Mouse (Mus musculus): ENCODE measurements at regions not wholly inside any gene's neighbourhood (a gene's known extent, or its start where the extent isn't known, plus 50 kb on each side); places are given as distances from the start of the nearest gene placed in this dataset.

- WGBS, result 96% methylated on average over 1 of the region's 1 CpGs
- H3K9ac ChIP-seq, result no peak overlapping the region
Observed at GRCm38 (mm10) chr1:121144981-121145380, 187.4 kb downstream of the Insig2 start.

GRCm38 (mm10) chr1:121153476-121153875 is 178.9 kb downstream of the Insig2 start:
- Histone ChIP-seq H3K27ac (replicated peaks) (no peak overlapping the region), H3K9ac (no peak overlapping the region), H3K4me1 (replicated peaks) (peaks cover 5% of the 10 kb centered on the region), H3K36me3 (no peaks in the 10 kb centered on the region), H3K4me3 (no peak overlapping the region), H3K27me3 (0 out of 2 replicates have a peak, but pooled peaks cover 4% of the 10 kb centered on the region), H3K4me2 (no peak overlapping the region), H3K9me3 (no peaks in the 10 kb centered on the region)
- no peak for ATAC-seq (ENCODE audit: low FRiP score, low read depth)
- WGBS, result 87% methylated on average over 5 of the region's 5 CpGs

More at GRCm38 (mm10) chr1:121144981-121145380, 187.4 kb downstream of the Insig2 start:
- no peak overlapping the region for H3K4me3 ChIP-seq
- no peaks in the 10 kb centered on the region for H3K36me3 ChIP-seq
- H3K9me3 ChIP-seq, result no peaks in the 10 kb centered on the region
- ATAC-seq (ENCODE audit: low FRiP score, low read depth), result no peak
- no peak overlapping the region for H3K27ac ChIP-seq (replicated peaks)
- H3K4me1 ChIP-seq (replicated peaks), result no peaks in the 10 kb centered on the region
- no peak overlapping the region for H3K4me2 ChIP-seq
- no peaks in the 10 kb centered on the region for H3K27me3 ChIP-seq

- Histone ChIP-seq H3K4me2 (no peak overlapping the region), H3K27ac (replicated peaks) (no peak overlapping the region), H3K36me3 (no peaks in the 10 kb centered on the region), H3K27me3 (0 out of 2 replicates have a peak, but pooled peaks cover 4% of the 10 kb centered on the region), H3K9ac (no peak overlapping the region), H3K9me3 (no peaks in the 10 kb centered on the region), H3K4me1 (replicated peaks) (peaks cover 5% of the 10 kb centered on the region), H3K4me3 (no peak overlapping the region)
- 33% methylated on average over 8 of the region's 8 CpGs for WGBS
- ATAC-seq (ENCODE audit: low FRiP score, low read depth), result no peak
Observed at GRCm38 (mm10) chr1:121154616-121155015, 177.8 kb downstream of the Insig2 start.

GRCm38 (mm10) chr1:121168651-121169050 is 163.7 kb downstream of the Insig2 start:
- Histone ChIP-seq H3K9ac (no peak overlapping the region), H3K9me3 (no peaks in the 10 kb centered on the region), H3K4me2 (no peak overlapping the region), H3K4me1 (replicated peaks) (no peaks in the 10 kb centered on the region), H3K4me3 (no peak overlapping the region), H3K27me3 (0 out of 2 replicates have a peak, but pooled peaks cover 6% of the 10 kb centered on the region), H3K27ac (replicated peaks) (no peak overlapping the region), H3K36me3 (no peaks in the 10 kb centered on the region)
- WGBS, result 47% methylated on average over 3 of the region's 3 CpGs
- ATAC-seq (ENCODE audit: low FRiP score, low read depth), result no peak

GRCm38 (mm10) chr1:121176541-121176940 is 155.8 kb downstream of the Insig2 start:
- Histone ChIP-seq H3K9me3 (no peaks in the 10 kb centered on the region), H3K36me3 (no peaks in the 10 kb centered on the region), H3K4me3 (no peak overlapping the region), H3K27me3 (peaks cover 60% of the 10 kb centered on the region), H3K4me2 (no peak overlapping the region), H3K9ac (no peak overlapping the region), H3K4me1 (replicated peaks) (peaks cover 7% of the 10 kb centered on the region), H3K27ac (replicated peaks) (no peak overlapping the region)
- WGBS, result 13% methylated on average over 3 of the region's 3 CpGs
- ATAC-seq (ENCODE audit: low FRiP score, low read depth), result no peak

- no peaks in the 10 kb centered on the region for H3K9me3 ChIP-seq
- WGBS, result 3% methylated on average over 22 of the region's 22 CpGs
- no peak overlapping the region for H3K9ac ChIP-seq
- H3K4me3 ChIP-seq, result no peak overlapping the region
- peaks cover 7% of the 10 kb centered on the region for H3K4me1 ChIP-seq (replicated peaks)
- ATAC-seq (ENCODE audit: low FRiP score, low read depth), result no peak; the same call in 1 of the 2 replicates
- 0 out of 2 replicates have a peak overlapping the region, but pooled peaks have one; percentile 3 for H3K27ac ChIP-seq (replicated peaks)
- H3K27me3 ChIP-seq, result peaks cover 63% of the 10 kb centered on the region
- peak overlapping the region; percentile 35 for H3K4me2 ChIP-seq
- H3K36me3 ChIP-seq, result no peaks in the 10 kb centered on the region
Observed at GRCm38 (mm10) chr1:121177136-121177907, 155.1 kb downstream of the Insig2 start.

- no peak for ATAC-seq (ENCODE audit: low FRiP score, low read depth)
- 0 out of 2 replicates have a peak overlapping the region, but pooled peaks have one; percentile 3 for H3K27ac ChIP-seq (replicated peaks)
- under 1% methylated on average over 31 of the region's 31 CpGs for WGBS
- H3K36me3 ChIP-seq, result no peaks in the 10 kb centered on the region
- H3K9ac ChIP-seq, result no peak overlapping the region
- H3K9me3 ChIP-seq, result no peaks in the 10 kb centered on the region
- peak overlapping the region; percentile 35 for H3K4me2 ChIP-seq
- H3K4me3 ChIP-seq, result no peak overlapping the region
- peaks cover 65% of the 10 kb centered on the region for H3K27me3 ChIP-seq
- H3K4me1 ChIP-seq (replicated peaks), result peaks cover 7% of the 10 kb centered on the region
Observed at GRCm38 (mm10) chr1:121177908-121178311, 154.5 kb downstream of the Insig2 start.

GRCm38 (mm10) chr1:121178611-121179245 is 153.7 kb downstream of the Insig2 start:
- ATAC-seq (ENCODE audit: low FRiP score, low read depth), result no peak
- peaks cover 7% of the 10 kb centered on the region for H3K4me1 ChIP-seq (replicated peaks)
- no peak overlapping the region for H3K9ac ChIP-seq
- WGBS, result 3% methylated on average over 17 of the region's 17 CpGs
- no peaks in the 10 kb centered on the region for H3K36me3 ChIP-seq
- H3K9me3 ChIP-seq, result no peaks in the 10 kb centered on the region
- H3K4me2 ChIP-seq, result no peak overlapping the region
- H3K27ac ChIP-seq (replicated peaks), result no peak overlapping the region
- peaks cover 65% of the 10 kb centered on the region for H3K27me3 ChIP-seq
- H3K4me3 ChIP-seq, result no peak overlapping the region

- WGBS, result 11% methylated on average over 20 of the region's 20 CpGs
- no peaks in the 10 kb centered on the region for H3K36me3 ChIP-seq
- H3K27me3 ChIP-seq, result peaks cover 52% of the 10 kb centered on the region
- H3K9me3 ChIP-seq, result no peaks in the 10 kb centered on the region
- peaks cover 7% of the 10 kb centered on the region for H3K4me1 ChIP-seq (replicated peaks)
- H3K4me3 ChIP-seq, result no peak overlapping the region
- no peak overlapping the region for H3K27ac ChIP-seq (replicated peaks)
- ATAC-seq (ENCODE audit: low FRiP score, low read depth), result peak; percentile 71
- no peak overlapping the region for H3K9ac ChIP-seq
- peak overlapping the region; percentile 25 for H3K4me2 ChIP-seq
Observed at GRCm38 (mm10) chr1:121180273-121181030, 151.9 kb downstream of the Insig2 start.

GRCm38 (mm10) chr1:121188895-121189294 is 143.5 kb downstream of the Insig2 start:
- ATAC-seq (ENCODE audit: low FRiP score, low read depth), result no peak
- Histone ChIP-seq H3K4me3 (no peak overlapping the region), H3K27me3 (0 out of 2 replicates have a peak, but pooled peaks cover 5% of the 10 kb centered on the region), H3K36me3 (no peaks in the 10 kb centered on the region), H3K4me2 (no peak overlapping the region), H3K27ac (replicated peaks) (no peak overlapping the region), H3K9me3 (no peaks in the 10 kb centered on the region), H3K4me1 (replicated peaks) (no peaks in the 10 kb centered on the region), H3K9ac (no peak overlapping the region)
- WGBS, result 47% methylated on average over 2 of the region's 2 CpGs

- ATAC-seq (ENCODE audit: low FRiP score, low read depth), result no peak
- Histone ChIP-seq H3K4me3 (no peak overlapping the region), H3K4me2 (no peak overlapping the region), H3K9me3 (no peaks in the 10 kb centered on the region), H3K27ac (replicated peaks) (no peak overlapping the region), H3K4me1 (replicated peaks) (no peaks in the 10 kb centered on the region), H3K27me3 (no peaks in the 10 kb centered on the region), H3K36me3 (no peaks in the 10 kb centered on the region), H3K9ac (no peak overlapping the region)
- 89% methylated on average over 4 of the region's 4 CpGs for WGBS
Observed at GRCm38 (mm10) chr1:121194800-121195199, 137.6 kb downstream of the Insig2 start.

GRCm38 (mm10) chr1:121215843-121216242 is 116.5 kb downstream of the Insig2 start:
- Histone ChIP-seq H3K27ac (replicated peaks) (no peak overlapping the region), H3K4me3 (no peak overlapping the region), H3K4me2 (no peak overlapping the region), H3K9me3 (no peaks in the 10 kb centered on the region), H3K9ac (no peak overlapping the region), H3K27me3 (no peaks in the 10 kb centered on the region), H3K36me3 (no peaks in the 10 kb centered on the region), H3K4me1 (replicated peaks) (no peaks in the 10 kb centered on the region)
- 20% methylated on average over 2 of the region's 2 CpGs for WGBS
- ATAC-seq (ENCODE audit: low FRiP score, low read depth), result no peak
